Mouse (Mus musculus) MEL (cell line): ENCODE results near the gene Ndufv1.

ENCODE experiments used
- CTCF ChIP-seq, 3 experiments: IDR thresholded peaks in 2 of 3; conservative IDR thresholded peaks in 1 of 3; 2 replicates each; pipeline ENCODE4 v1.5.1; 2011 to 2012; ENCODE audit warnings: low read length in 3 of 3, low read depth in 2 of 3, mild to moderate bottlenecking in 2 of 3, improper control_type of control experiment in 1 of 3, inconsistent platforms in 1 of 3, mixed read lengths in 1 of 3, moderate library complexity in 1 of 3; ENCODE audit not compliant: control insufficient read depth in 1 of 3, insufficient read depth in 1 of 3, poor library complexity in 1 of 3, severe bottlenecking in 1 of 3
- GATA1 ChIP-seq: IDR thresholded peaks from 2 replicates; pipeline ENCODE4 v1.6.1; 2011; ENCODE audit warnings: low read depth, low read length, improper control_type of control experiment
- USF1 ChIP-seq: IDR thresholded peaks from 2 replicates; pipeline ENCODE4 v1.6.1; 2014; ENCODE audit warnings: low read depth, mild to moderate bottlenecking, inconsistent platforms, low read length, improper control_type of control experiment, moderate library complexity
- ZC3H11A ChIP-seq: IDR thresholded peaks from 2 replicates; pipeline ENCODE4 v1.6.1; 2012; ENCODE audit warnings: low read depth, mild to moderate bottlenecking, inconsistent platforms, low read length, improper control_type of control experiment

DNA sequence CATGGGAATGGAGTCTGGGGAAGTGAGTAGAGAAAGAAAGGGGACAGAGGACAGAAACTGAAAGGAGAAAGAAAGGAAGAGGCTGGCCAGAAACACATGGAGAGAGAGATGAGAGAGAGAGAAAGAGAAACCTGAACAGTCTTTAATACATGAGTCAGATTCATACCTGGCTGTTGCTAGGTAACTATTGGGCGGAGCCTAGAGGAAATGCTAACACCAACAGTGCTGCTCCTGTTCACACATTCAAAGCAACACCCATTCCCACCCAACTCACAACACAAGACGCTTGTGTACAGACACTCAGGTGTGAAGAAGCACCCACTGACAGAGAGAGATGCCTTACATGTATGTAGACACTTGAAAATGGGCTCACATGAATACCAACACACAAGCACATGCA is 36.7 kb downstream of the Ndufv1 start:
- no peak for TF ChIP-seq CTCF (IDR thresholded peaks at IDR 0.05 in 2 of 3, conservative IDR thresholded peaks at IDR 0.05 in 1 of 3; ENCODE audit: control insufficient read depth in 1 of 3, insufficient read depth in 1 of 3, low read depth in 2 of 3, low read length in 3 of 3, poor library complexity in 1 of 3, severe bottlenecking in 1 of 3)
- TF ChIP-seq ZC3H11A, result no peak
- TF ChIP-seq GATA1, result no peak
- no peak for TF ChIP-seq USF1
